Mouse (Mus musculus): ENCODE measurements at regions not wholly inside any gene's neighbourhood (a gene's known extent, or its start where the extent isn't known, plus 50 kb on each side); places are given as distances from the start of the nearest gene placed in this dataset.

DNA sequence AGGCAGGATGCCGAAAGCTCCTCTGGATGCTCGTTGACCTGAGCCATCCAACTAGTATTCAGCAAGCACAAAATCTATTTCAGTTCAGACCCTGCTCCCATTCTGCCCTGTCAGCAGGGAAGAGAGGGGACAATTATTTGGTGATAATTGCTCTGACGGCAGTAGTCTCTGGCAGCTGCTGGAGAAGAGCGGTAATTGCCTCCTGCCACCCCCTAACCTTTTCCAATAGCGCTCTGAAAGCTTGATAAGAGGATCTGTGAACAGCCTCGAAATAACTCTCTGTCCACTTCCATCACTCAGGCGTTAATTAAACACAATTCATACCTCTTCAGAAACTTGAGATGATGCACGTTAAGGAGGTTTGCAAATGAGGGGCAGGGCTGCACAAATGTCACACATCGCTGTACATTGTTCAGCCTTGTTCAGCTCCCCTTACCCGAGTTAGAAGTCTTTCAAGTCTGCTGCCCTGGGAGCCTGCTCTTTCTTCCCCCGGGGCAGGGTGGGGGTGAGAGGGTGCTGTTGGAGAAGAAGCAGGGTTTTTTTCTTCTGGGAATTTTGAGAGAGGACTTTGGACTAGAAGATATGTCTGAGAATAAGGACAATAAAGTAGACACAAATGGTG is 182.2 kb upstream of the Map3k1 start:
- no peak for TF ChIP-seq CTCF (IDR thresholded peaks at IDR 0.05; ENCODE audit: extremely low read depth, insufficient read length, insufficient replicate concordance, low read depth, low read length)
- no peak for TF ChIP-seq POLR2A (IDR thresholded peaks at IDR 0.05; ENCODE audit: low read depth, low read length)

Measured in small intestine, adult 2 months (tissue).